Mouse (Mus musculus) hindbrain, embryonic 10.5 days (tissue): ENCODE data around the gene Cfap54. TPM values are rescaled to one million over a fixed set of nuclear protein-coding genes. Genes with fewer than 3 reads are reported as not detected.
A peak's percentile ranks its signal among the peaks of the same experiment; 100 is the strongest.

Experiments
- DNase-seq: peaks from one replicate; pipeline ENCODE4 v3.0.0-alpha.2; 2017; ENCODE audit warnings: low spot score
- H3K27ac ChIP-seq: fragments of 300-500 bp; sonication (generic); 2 replicates; pipeline ENCODE4 v1.5.1; 2016; ENCODE audit warnings: mild to moderate bottlenecking, moderate library complexity
- H3K27me3 ChIP-seq: fragments of 300-500 bp; sonication (generic); 2 replicates; pipeline ENCODE4 v1.6.1; 2016; ENCODE audit warnings: mild to moderate bottlenecking; ENCODE audit not compliant: poor library complexity, insufficient read depth, severe bottlenecking
- H3K36me3 ChIP-seq: fragments of 300-500 bp; sonication (generic); 2 replicates; pipeline ENCODE4 v1.6.1; 2016; ENCODE audit warnings: mild to moderate bottlenecking, moderate library complexity
- H3K4me1 ChIP-seq: fragments of 300-500 bp; sonication (generic); replicated peaks from 2 replicates; pipeline ENCODE4 v1.6.1; 2016; ENCODE audit warnings: mild to moderate bottlenecking
- H3K4me3 ChIP-seq: fragments of 300-500 bp; sonication (generic); 2 replicates; pipeline ENCODE4 v1.5.1; 2016; ENCODE audit warnings: mild to moderate bottlenecking, moderate library complexity
- H3K9me3 ChIP-seq: fragments of 300-500 bp; sonication (generic); 2 replicates; pipeline ENCODE4 v1.6.1; 2016; ENCODE audit warnings: mild to moderate bottlenecking, moderate library complexity
- WGBS: fragments of 180-500 bp; shearing (Covaris S2); methylation state at CpG from one replicate; pipeline ENCODE4 v1.1.7; 2016; 5-methylcytosine and 5-hydroxymethylcytosine counted together
- polyA plus RNA-seq: library from polyadenylated mRNA; unstranded; fragments of >200 nt; fragmentation: Nextera tagmentation; extraction: Ambion mirVana; gene quantifications from 2 replicates; pipeline ENCODE4 v1.2.1, GENCODE M21; 2016

Gene Cfap54
- polyA plus RNA-seq, 1 experiment from 2014 or later = 1.4 TPM

GRCm38 (mm10) chr10:92840980-92841379 is 240.4 kb downstream of the Cfap54 start:
- Histone ChIP-seq H3K27ac (no peak overlapping the region), H3K27me3 (no peaks in the 10 kb centered on the region), H3K4me1 (peaks cover 4% of the 10 kb centered on the region), H3K36me3 (no peaks in the 10 kb centered on the region), H3K9me3 (no peaks in the 10 kb centered on the region), H3K4me3 (no peak overlapping the region)
- no peak for DNase-seq
- WGBS = 97% methylated on average over 9 of the region's 9 CpGs

GRCm38 (mm10) chr10:92837572-92837971 is 243.8 kb downstream of the Cfap54 start:
- H3K27me3 ChIP-seq = no peaks in the 10 kb centered on the region
- 44% methylated on average over 5 of the region's 5 CpGs for WGBS
- peak; percentile 23 for DNase-seq
- H3K9me3 ChIP-seq = no peaks in the 10 kb centered on the region
- H3K27ac ChIP-seq = no peak overlapping the region
- H3K36me3 ChIP-seq = no peaks in the 10 kb centered on the region
- peaks cover 4% of the 10 kb centered on the region for H3K4me1 ChIP-seq
- H3K4me3 ChIP-seq = no peak overlapping the region

- H3K27me3 ChIP-seq = no peaks in the 10 kb centered on the region
- H3K36me3 ChIP-seq = no peaks in the 10 kb centered on the region
- WGBS = 64% methylated on average over 2 of the region's 2 CpGs
- H3K4me1 ChIP-seq = peaks cover 4% of the 10 kb centered on the region
- DNase-seq = no peak
- H3K27ac ChIP-seq = no peak overlapping the region
- no peaks in the 10 kb centered on the region for H3K9me3 ChIP-seq
- no peak overlapping the region for H3K4me3 ChIP-seq
Observed at GRCm38 (mm10) chr10:92837045-92837444, 244.4 kb downstream of the Cfap54 start.

DNA sequence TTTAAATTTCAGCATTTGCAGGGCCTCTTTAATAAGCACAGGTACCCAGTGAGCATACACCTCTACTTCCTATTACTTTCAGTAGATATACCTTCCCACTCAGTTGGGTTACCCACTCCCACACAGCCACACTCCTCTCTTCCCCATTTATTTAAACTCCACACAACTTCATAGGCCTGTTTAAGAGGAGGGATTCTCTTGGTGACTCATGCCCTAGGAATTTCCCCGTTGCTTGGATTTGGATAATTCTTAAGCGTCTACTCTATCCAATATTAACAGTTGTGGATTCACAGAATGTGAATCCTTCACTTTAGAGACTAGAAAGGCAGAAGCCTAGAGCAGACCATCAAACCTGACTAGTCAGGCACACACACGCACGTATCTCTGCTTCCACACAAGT is 259.9 kb downstream of the Cfap54 start:
- Histone ChIP-seq H3K27me3 (no peaks in the 10 kb centered on the region), H3K4me3 (no peak overlapping the region), H3K36me3 (no peaks in the 10 kb centered on the region), H3K27ac (no peak overlapping the region), H3K4me1 (0 out of 2 replicates have a peak, but pooled peaks cover 5% of the 10 kb centered on the region), H3K9me3 (no peaks in the 10 kb centered on the region)
- DNase-seq = no peak
- 93% methylated on average over 4 of the region's 4 CpGs for WGBS

- no peaks in the 10 kb centered on the region for H3K36me3 ChIP-seq
- H3K4me3 ChIP-seq = no peak overlapping the region
- 35% methylated on average over 5 of the region's 5 CpGs for WGBS
- no peaks in the 10 kb centered on the region for H3K9me3 ChIP-seq
- no peak overlapping the region for H3K27ac ChIP-seq
- no peaks in the 10 kb centered on the region for H3K27me3 ChIP-seq
- H3K4me1 ChIP-seq = 0 out of 2 replicates have a peak, but pooled peaks cover 5% of the 10 kb centered on the region
- DNase-seq = no peak
Observed at GRCm38 (mm10) chr10:92818190-92818589, 263.2 kb downstream of the Cfap54 start.

- Histone ChIP-seq H3K36me3 (no peaks in the 10 kb centered on the region), H3K4me3 (no peak overlapping the region), H3K4me1 (0 out of 2 replicates have a peak, but pooled peaks cover 5% of the 10 kb centered on the region), H3K27ac (no peak overlapping the region), H3K27me3 (no peaks in the 10 kb centered on the region), H3K9me3 (no peaks in the 10 kb centered on the region)
- DNase-seq = no peak
- 76% methylated on average over 5 of the region's 5 CpGs for WGBS
Observed at GRCm38 (mm10) chr10:92816903-92817302, 264.5 kb downstream of the Cfap54 start.

DNA sequence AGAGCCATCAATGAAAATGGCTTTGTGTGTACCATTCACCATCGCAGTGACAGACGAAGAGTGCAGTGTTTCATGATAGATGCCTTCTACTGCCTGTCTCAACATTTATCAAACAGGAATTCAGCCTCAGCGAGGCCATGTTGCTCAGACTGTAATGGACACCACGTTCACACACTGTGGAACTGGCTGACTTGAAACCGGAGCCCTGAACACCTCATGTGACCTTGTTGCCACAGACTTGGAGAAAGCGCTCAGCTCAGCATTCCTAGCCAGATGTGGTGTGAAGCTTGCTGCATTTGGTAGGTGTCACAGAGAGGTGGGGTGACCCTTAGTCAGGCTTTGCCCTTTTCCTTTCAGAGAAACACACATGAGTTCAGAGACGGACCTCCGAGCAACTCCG is 270.5 kb downstream of the Cfap54 start:
- no peak overlapping the region for H3K27ac ChIP-seq
- H3K36me3 ChIP-seq = no peaks in the 10 kb centered on the region
- DNase-seq = peak; percentile 23
- H3K9me3 ChIP-seq = no peaks in the 10 kb centered on the region
- no peak overlapping the region for H3K4me3 ChIP-seq
- H3K4me1 ChIP-seq = no peaks in the 10 kb centered on the region
- no peaks in the 10 kb centered on the region for H3K27me3 ChIP-seq
- 75% methylated on average over 9 of the region's 9 CpGs for WGBS

- DNase-seq = peak; percentile 4
- 64% methylated on average over 10 of the region's 10 CpGs for WGBS
- Histone ChIP-seq H3K4me1 (peaks cover 33% of the 10 kb centered on the region), H3K36me3 (no peaks in the 10 kb centered on the region), H3K4me3 (no peak overlapping the region), H3K9me3 (0 out of 2 replicates have a peak, but pooled peaks cover 2% of the 10 kb centered on the region), H3K27ac (peak overlapping the region; percentile 82), H3K27me3 (no peaks in the 10 kb centered on the region)
Observed at GRCm38 (mm10) chr10:92791908-92792307, 289.5 kb downstream of the Cfap54 start.

DNA sequence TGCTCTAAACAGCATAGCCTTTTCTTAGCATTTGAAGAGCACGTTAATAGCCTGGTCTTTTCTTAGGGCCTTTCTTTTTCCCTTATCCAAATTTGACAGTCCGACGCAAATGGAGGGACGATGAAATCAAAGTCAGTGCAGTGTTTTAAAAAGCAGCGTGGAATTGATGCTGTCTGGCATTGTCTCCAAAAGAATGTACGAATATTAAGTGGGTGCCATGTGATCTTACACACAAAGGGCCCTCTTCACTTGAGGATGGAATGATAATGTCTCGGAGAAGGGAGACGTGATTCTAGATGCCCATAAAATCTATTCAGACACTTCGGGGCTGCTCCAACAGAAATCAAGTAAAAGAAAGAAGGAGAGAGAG is 289.9 kb downstream of the Cfap54 start:
- Histone ChIP-seq H3K36me3 (no peaks in the 10 kb centered on the region), H3K27ac (peak overlapping the region; percentile 82), H3K27me3 (no peaks in the 10 kb centered on the region), H3K9me3 (0 out of 2 replicates have a peak, but pooled peaks cover 2% of the 10 kb centered on the region), H3K4me1 (peaks cover 33% of the 10 kb centered on the region), H3K4me3 (no peak overlapping the region)
- 37% methylated on average over 9 of the region's 9 CpGs for WGBS
- DNase-seq = no peak

DNA sequence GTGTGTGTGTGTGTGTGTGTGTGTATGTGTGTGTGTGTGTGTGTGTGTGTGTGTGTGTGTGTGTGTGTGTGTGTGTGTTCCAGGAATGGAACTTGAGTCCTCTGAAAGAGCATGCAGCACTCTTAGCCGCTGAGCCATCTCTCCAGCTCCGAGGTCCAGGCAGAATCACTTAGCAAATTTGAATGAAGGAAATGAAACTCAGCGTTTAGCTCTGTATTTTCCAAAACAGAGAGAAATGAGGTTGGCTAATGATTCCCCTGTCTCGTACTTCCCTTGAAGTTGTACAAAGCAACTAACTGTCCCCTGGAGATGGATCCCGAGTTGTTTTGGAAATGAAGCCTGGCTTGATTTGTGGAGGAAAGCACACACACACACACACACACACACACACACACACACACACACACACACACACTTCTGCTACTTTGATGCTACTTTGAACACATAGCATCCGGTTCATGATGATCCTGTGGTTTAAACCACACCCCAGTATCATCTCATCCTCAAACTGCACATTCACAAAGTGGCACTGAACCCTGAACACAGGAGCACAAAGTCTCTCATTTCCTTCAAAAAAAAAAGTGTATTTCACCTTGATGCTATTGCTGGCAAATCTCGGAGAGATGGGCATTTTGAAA is 290.4 kb downstream of the Cfap54 start:
- peak overlapping the region; percentile 82 for H3K27ac ChIP-seq
- no peak overlapping the region for H3K4me3 ChIP-seq
- 58% methylated on average over 7 of the region's 7 CpGs for WGBS
- no peaks in the 10 kb centered on the region for H3K36me3 ChIP-seq
- 0 out of 2 replicates have a peak, but pooled peaks cover 2% of the 10 kb centered on the region for H3K9me3 ChIP-seq
- peak; percentile 16 for DNase-seq
- H3K27me3 ChIP-seq = no peaks in the 10 kb centered on the region
- peaks cover 33% of the 10 kb centered on the region for H3K4me1 ChIP-seq

DNA sequence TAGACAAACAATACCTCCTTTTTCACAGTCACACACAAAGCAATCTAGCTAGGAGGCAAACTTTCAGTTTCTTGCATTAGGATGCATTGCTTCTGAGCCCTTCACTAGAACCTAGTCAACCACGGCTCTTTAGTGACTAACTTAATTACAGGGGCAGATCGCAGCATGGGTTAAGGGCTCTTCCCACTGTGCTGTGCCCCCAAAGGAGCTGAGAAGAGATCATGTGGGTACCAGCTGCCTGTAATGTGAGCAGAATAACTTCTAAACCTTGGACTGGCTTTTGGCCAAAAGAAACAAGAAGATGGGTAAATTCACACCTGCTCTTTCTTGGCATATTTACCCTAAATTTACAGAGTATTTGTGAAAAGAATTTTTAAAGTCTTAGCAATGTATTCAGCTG is 291.2 kb downstream of the Cfap54 start:
- H3K4me3 ChIP-seq = no peak overlapping the region
- peak; percentile 6 for DNase-seq
- 32% methylated on average over 2 of the region's 2 CpGs for WGBS

GRCm38 (mm10) chr10:92788410-92789096 is 292.9 kb downstream of the Cfap54 start:
- Histone ChIP-seq H3K36me3 (no peaks in the 10 kb centered on the region), H3K9me3 (no peaks in the 10 kb centered on the region), H3K4me3 (no peak overlapping the region), H3K4me1 (peaks cover 33% of the 10 kb centered on the region), H3K27ac (peak overlapping the region; percentile 54), H3K27me3 (no peaks in the 10 kb centered on the region)
- no peak for DNase-seq
- 67% methylated on average over 13 of the region's 13 CpGs for WGBS

More for the DNA sequence above, 291.2 kb downstream of the Cfap54 start:
- peak overlapping the region; percentile 82 for H3K27ac ChIP-seq
- H3K9me3 ChIP-seq = no peaks in the 10 kb centered on the region
- no peaks in the 10 kb centered on the region for H3K27me3 ChIP-seq
- peaks cover 33% of the 10 kb centered on the region for H3K4me1 ChIP-seq
- H3K36me3 ChIP-seq = no peaks in the 10 kb centered on the region

- H3K9me3 ChIP-seq = no peaks in the 10 kb centered on the region
- no peak for DNase-seq
- H3K27me3 ChIP-seq = no peaks in the 10 kb centered on the region
- H3K27ac ChIP-seq = 0 out of 2 replicates have a peak overlapping the region, but pooled peaks have one; percentile 36
- peaks cover 8% of the 10 kb centered on the region for H3K4me1 ChIP-seq
- no peaks in the 10 kb centered on the region for H3K36me3 ChIP-seq
- WGBS = 62% methylated on average over 5 of the region's 5 CpGs
- no peak overlapping the region for H3K4me3 ChIP-seq
Observed at GRCm38 (mm10) chr10:92782691-92783090, 298.7 kb downstream of the Cfap54 start.
